Mouse (Mus musculus): ENCODE data around the gene Pdzd3. TPM values are rescaled to one million over a fixed set of nuclear protein-coding genes. Genes with fewer than 3 reads are reported as not detected.
"Not testable (repeated sequence)": the region's sequence is repeated elsewhere in the genome, so short reads cannot be mapped to it uniquely, and the experiment has no call there.

Gene Pdzd3
- not detected in 2 replicates for polyA plus RNA-seq (2014; fragmentation: Nextera tagmentation; extraction: Ambion mirVana)

- 0 out of 2 replicates have a peak, but pooled peaks cover 2% of the 10 kb centered on the region for H3K36me3 ChIP-seq (ENCODE audit: control insufficient read depth, insufficient read depth, low read length)
- no peaks in the 10 kb centered on the region for H3K9me3 ChIP-seq (ENCODE audit: control insufficient read depth, low read length)
- no peak within 1 kb of the TSS for H3K27ac ChIP-seq (replicated peaks in 1 of 2; ENCODE audit: control insufficient read depth in 1 of 2, insufficient read depth in 1 of 2, low read depth in 2 of 2, low read length in 2 of 2)
- peaks cover 5 to 19% of the 10 kb centered on the region in 2 experiments; a peak in 3 of 4 replicates for H3K4me1 ChIP-seq (ENCODE audit: control insufficient read depth in 2 of 2, insufficient read depth in 2 of 2, low read length in 2 of 2)
- no peak for ATAC-seq (ENCODE audit: insufficient number of reproducible peaks, insufficient read depth, low FRiP score, low read depth)
- no peak within 1 kb of the TSS for H3K4me3 ChIP-seq (ENCODE audit: control insufficient read depth in 1 of 2, insufficient read depth in 1 of 2, low read depth in 1 of 2, low read length in 2 of 2)
- H3K9ac ChIP-seq (ENCODE audit: low read length), result no peak within 1 kb of the TSS
- peaks cover 8% of the 10 kb centered on the region; the same call in 1 of the 2 replicates for H3K27me3 ChIP-seq (ENCODE audit: control insufficient read depth, insufficient read depth, low read length)
- H3K4me2 ChIP-seq (ENCODE audit: low read length), result no peak within 1 kb of the TSS
- 70% methylated on average over 10 of the region's 10 CpGs for WGBS
Measured at GRCm38 (mm10) chr9:44251314-44251713, at the start of gene Pdzd3. Pdzd3 (minus strand) TSS chr9:44251471.

- not testable (repeated sequence) for H3K27ac ChIP-seq (replicated peaks in 1 of 2; ENCODE audit: control insufficient read depth in 1 of 2, insufficient read depth in 1 of 2, low read depth in 2 of 2, low read length in 2 of 2); H3K4me2 ChIP-seq (ENCODE audit: low read length); H3K4me3 ChIP-seq (ENCODE audit: control insufficient read depth in 1 of 2, insufficient read depth in 1 of 2, low read depth in 1 of 2, low read length in 2 of 2); H3K9me3 ChIP-seq (ENCODE audit: control insufficient read depth, low read length); H3K27me3 ChIP-seq (ENCODE audit: control insufficient read depth, insufficient read depth, low read length); H3K9ac ChIP-seq (ENCODE audit: low read length); ATAC-seq (ENCODE audit: insufficient number of reproducible peaks, insufficient read depth, low FRiP score, low read depth)
- Histone ChIP-seq H3K36me3 (ENCODE audit: control insufficient read depth, insufficient read depth, low read length) (peaks cover 80% of the 10 kb centered on the region), H3K4me1 (ENCODE audit: control insufficient read depth in 2 of 2, insufficient read depth in 2 of 2, low read length in 2 of 2) (peaks cover 2 to 12% of the 10 kb centered on the region in 2 experiments; a peak in 3 of 4 replicates)
- 96% methylated on average over 3 of the region's 3 CpGs for WGBS
Measured at GRCm38 (mm10) chr9:44300001-44300400, 48.7 kb upstream of the Pdzd3 start.

- Histone ChIP-seq H3K4me2 (ENCODE audit: low read length) (no peak overlapping the region), H3K36me3 (ENCODE audit: control insufficient read depth, insufficient read depth, low read length) (peaks cover 68% of the 10 kb centered on the region), H3K27ac (replicated peaks in 1 of 2; ENCODE audit: control insufficient read depth in 1 of 2, insufficient read depth in 1 of 2, low read depth in 2 of 2, low read length in 2 of 2) (no peak overlapping the region), H3K4me1 (ENCODE audit: control insufficient read depth in 2 of 2, insufficient read depth in 2 of 2, low read length in 2 of 2) (peaks cover 8 to 14% of the 10 kb centered on the region in 2 experiments), H3K4me3 (ENCODE audit: control insufficient read depth in 1 of 2, insufficient read depth in 1 of 2, low read depth in 1 of 2, low read length in 2 of 2) (no peak overlapping the region), H3K9ac (ENCODE audit: low read length) (no peak overlapping the region), H3K9me3 (ENCODE audit: control insufficient read depth, low read length) (no peaks in the 10 kb centered on the region), H3K27me3 (ENCODE audit: control insufficient read depth, insufficient read depth, low read length) (peaks cover 10% of the 10 kb centered on the region; the same call in 1 of the 2 replicates)
- WGBS, result 69% methylated on average over 3 of the region's 3 CpGs
- no peak for ATAC-seq (ENCODE audit: insufficient number of reproducible peaks, insufficient read depth, low FRiP score, low read depth)
Measured at GRCm38 (mm10) chr9:44292490-44292889, 41.2 kb upstream of the Pdzd3 start.

- Histone ChIP-seq H3K4me1 (ENCODE audit: control insufficient read depth in 2 of 2, insufficient read depth in 2 of 2, low read length in 2 of 2) (peaks cover 10 to 20% of the 10 kb centered on the region in 2 experiments), H3K4me2 (ENCODE audit: low read length) (peak overlapping the region; percentile 97), H3K36me3 (ENCODE audit: control insufficient read depth, insufficient read depth, low read length) (peaks cover 35% of the 10 kb centered on the region), H3K9ac (ENCODE audit: low read length) (no peak overlapping the region), H3K9me3 (ENCODE audit: control insufficient read depth, low read length) (no peaks in the 10 kb centered on the region), H3K27ac (replicated peaks in 1 of 2; ENCODE audit: control insufficient read depth in 1 of 2, insufficient read depth in 1 of 2, low read depth in 2 of 2, low read length in 2 of 2) (no peak overlapping the region), H3K4me3 (ENCODE audit: control insufficient read depth in 1 of 2, insufficient read depth in 1 of 2, low read depth in 1 of 2, low read length in 2 of 2) (peak overlapping the region in 1 of 2 experiments; percentile 66; a peak in 1 of 4 replicates), H3K27me3 (ENCODE audit: control insufficient read depth, insufficient read depth, low read length) (peaks cover 17% of the 10 kb centered on the region)
- 8% methylated on average over 11 of the region's 11 CpGs for WGBS
- ATAC-seq (ENCODE audit: insufficient number of reproducible peaks, insufficient read depth, low FRiP score, low read depth), result no peak
Measured at GRCm38 (mm10) chr9:44288959-44289291, 37.7 kb upstream of the Pdzd3 start.

GRCm38 (mm10) chr9:44288076-44288958 lies 37.0 kb upstream of the Pdzd3 start, which contains the start of gene Abcg4:
Abcg4 (minus strand) TSS chr9:44288615.
- Histone ChIP-seq H3K27me3 (ENCODE audit: control insufficient read depth, insufficient read depth, low read length) (peaks cover 17% of the 10 kb centered on the region), H3K4me3 (ENCODE audit: control insufficient read depth in 1 of 2, insufficient read depth in 1 of 2, low read depth in 1 of 2, low read length in 2 of 2) (peak within 1 kb of the TSS; percentile 53 to 66), H3K27ac (replicated peaks in 1 of 2; ENCODE audit: control insufficient read depth in 1 of 2, insufficient read depth in 1 of 2, low read depth in 2 of 2, low read length in 2 of 2) (no peak within 1 kb of the TSS), H3K4me2 (ENCODE audit: low read length) (peak within 1 kb of the TSS; percentile 97), H3K9me3 (ENCODE audit: control insufficient read depth, low read length) (no peaks in the 10 kb centered on the region), H3K4me1 (ENCODE audit: control insufficient read depth in 2 of 2, insufficient read depth in 2 of 2, low read length in 2 of 2) (peaks cover 10 to 20% of the 10 kb centered on the region in 2 experiments), H3K36me3 (ENCODE audit: control insufficient read depth, insufficient read depth, low read length) (peaks cover 29% of the 10 kb centered on the region), H3K9ac (ENCODE audit: low read length) (peak within 1 kb of the TSS; percentile 73)
- peak; percentile 45; the same call in 1 of the 2 replicates for ATAC-seq (ENCODE audit: insufficient number of reproducible peaks, insufficient read depth, low FRiP score, low read depth)
- WGBS, result 1% methylated on average over 38 of the region's 38 CpGs

GRCm38 (mm10) chr9:44287401-44288075 lies 36.3 kb upstream of the Pdzd3 start:
- H3K4me2 ChIP-seq (ENCODE audit: low read length), result peak overlapping the region; percentile 97
- peaks cover 22% of the 10 kb centered on the region for H3K36me3 ChIP-seq (ENCODE audit: control insufficient read depth, insufficient read depth, low read length)
- no peak overlapping the region for H3K27ac ChIP-seq (replicated peaks in 1 of 2; ENCODE audit: control insufficient read depth in 1 of 2, insufficient read depth in 1 of 2, low read depth in 2 of 2, low read length in 2 of 2)
- peaks cover 17% of the 10 kb centered on the region for H3K27me3 ChIP-seq (ENCODE audit: control insufficient read depth, insufficient read depth, low read length)
- H3K9me3 ChIP-seq (ENCODE audit: control insufficient read depth, low read length), result no peaks in the 10 kb centered on the region
- peak overlapping the region; percentile 53 to 66 for H3K4me3 ChIP-seq (ENCODE audit: control insufficient read depth in 1 of 2, insufficient read depth in 1 of 2, low read depth in 1 of 2, low read length in 2 of 2)
- H3K4me1 ChIP-seq (ENCODE audit: control insufficient read depth in 2 of 2, insufficient read depth in 2 of 2, low read length in 2 of 2), result peaks cover 10 to 20% of the 10 kb centered on the region in 2 experiments
- WGBS, result under 1% methylated on average over 43 of the region's 47 CpGs
- H3K9ac ChIP-seq (ENCODE audit: low read length), result peak overlapping the region; percentile 73
- ATAC-seq (ENCODE audit: insufficient number of reproducible peaks, insufficient read depth, low FRiP score, low read depth), result peak; percentile 24; the same call in 1 of the 2 replicates

GRCm38 (mm10) chr9:44287003-44287400 lies 35.7 kb upstream of the Pdzd3 start:
- ATAC-seq (ENCODE audit: insufficient number of reproducible peaks, insufficient read depth, low FRiP score, low read depth), result peak; percentile 26; the same call in 1 of the 2 replicates
- Histone ChIP-seq H3K36me3 (ENCODE audit: control insufficient read depth, insufficient read depth, low read length) (peaks cover 16% of the 10 kb centered on the region), H3K4me1 (ENCODE audit: control insufficient read depth in 2 of 2, insufficient read depth in 2 of 2, low read length in 2 of 2) (peaks cover 10 to 20% of the 10 kb centered on the region in 2 experiments), H3K27me3 (ENCODE audit: control insufficient read depth, insufficient read depth, low read length) (peaks cover 17% of the 10 kb centered on the region), H3K9me3 (ENCODE audit: control insufficient read depth, low read length) (no peaks in the 10 kb centered on the region), H3K27ac (replicated peaks in 1 of 2; ENCODE audit: control insufficient read depth in 1 of 2, insufficient read depth in 1 of 2, low read depth in 2 of 2, low read length in 2 of 2) (no peak overlapping the region), H3K4me3 (ENCODE audit: control insufficient read depth in 1 of 2, insufficient read depth in 1 of 2, low read depth in 1 of 2, low read length in 2 of 2) (peak overlapping the region; percentile 53 to 66), H3K9ac (ENCODE audit: low read length) (peak overlapping the region; percentile 73), H3K4me2 (ENCODE audit: low read length) (peak overlapping the region; percentile 97)
- WGBS, result 10% methylated on average over 11 of the region's 11 CpGs
